Mouse (Mus musculus): ENCODE results near the gene Fbxo7.
"Not testable (repeated sequence)": the region's sequence is repeated elsewhere in the genome, so short reads cannot be mapped to it uniquely, and the experiment has no call there.

Gene Fbxo7

DNA sequence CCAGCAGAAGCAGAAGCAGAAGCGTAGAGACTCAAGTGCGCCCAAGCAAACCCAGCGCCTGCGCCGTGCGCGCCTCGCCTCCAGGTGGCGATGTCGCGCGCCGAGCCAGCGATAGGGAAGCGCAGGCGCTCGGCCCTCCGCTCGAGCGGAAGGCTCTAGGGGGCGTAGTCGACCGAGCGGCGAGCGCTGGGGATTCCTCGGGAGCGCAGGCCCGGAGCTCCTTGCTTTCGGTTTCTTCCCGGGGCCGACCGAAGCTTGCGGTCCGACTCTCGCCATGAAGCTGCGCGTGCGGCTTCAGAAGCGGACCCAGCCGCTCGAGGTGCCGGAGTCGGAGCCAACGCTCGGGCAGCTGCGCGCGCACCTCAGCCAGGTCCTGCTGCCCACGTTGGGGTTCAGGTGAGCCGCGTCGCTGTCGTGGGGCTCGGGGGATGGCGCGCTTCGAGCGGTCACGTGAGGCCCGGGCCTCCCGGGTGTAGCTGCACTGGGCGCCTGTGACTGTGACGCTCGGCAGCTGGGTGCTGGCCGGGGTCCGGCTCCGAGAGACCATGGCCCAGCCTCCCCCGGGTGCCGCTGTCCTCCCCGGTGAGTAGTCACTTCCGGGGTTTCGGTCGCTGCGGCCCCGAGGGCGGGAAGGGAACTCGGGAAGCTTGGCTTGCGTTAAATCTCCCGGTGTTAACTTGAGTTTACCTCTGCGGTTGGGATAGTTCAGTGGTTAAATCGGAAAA is at the start of gene Fbxo7:
Fbxo7 (plus strand) TSS at position 224 of the 725 bp plus-strand sequence.
- in situ Hi-C loops (cut with MseI, MboI): no loop called here

- in situ Hi-C loops (cut with MseI, MboI): loop anchor here (10.0 to 25.0 kb wide), 2 partner anchors 489 to 492 kb away; no protein-coding TSS in a partner anchor
Observed at GRCm38 (mm10) chr10:85972915-85973314, 48.9 kb upstream of the Fbxo7 start.

GRCm38 (mm10) chr10:85989412-85990115 is 32.2 kb upstream of the Fbxo7 start:
- in situ Hi-C loops (cut with MseI, MboI): no loop called here

DNA sequence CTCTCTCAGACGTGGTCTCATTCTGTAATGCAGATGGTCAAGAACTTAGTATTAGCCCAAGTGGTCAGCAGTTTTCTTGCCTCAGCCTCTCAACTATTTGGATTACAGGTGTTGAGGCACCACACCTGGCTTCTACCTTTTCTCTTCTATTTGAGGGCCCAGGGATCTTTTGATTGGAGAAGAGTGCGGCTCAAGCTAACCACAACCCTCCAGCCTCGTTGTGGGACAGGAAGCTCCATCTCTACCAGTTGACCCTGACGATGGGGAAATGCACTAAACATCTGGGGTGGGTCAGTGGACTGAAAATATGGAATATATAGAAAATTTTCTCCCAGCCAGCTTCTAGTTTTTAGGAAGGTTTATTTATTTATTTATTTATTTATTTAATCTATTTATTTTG is 29.4 kb upstream of the Fbxo7 start:
- in situ Hi-C loops (cut with MseI, MboI): no loop called here

DNA sequence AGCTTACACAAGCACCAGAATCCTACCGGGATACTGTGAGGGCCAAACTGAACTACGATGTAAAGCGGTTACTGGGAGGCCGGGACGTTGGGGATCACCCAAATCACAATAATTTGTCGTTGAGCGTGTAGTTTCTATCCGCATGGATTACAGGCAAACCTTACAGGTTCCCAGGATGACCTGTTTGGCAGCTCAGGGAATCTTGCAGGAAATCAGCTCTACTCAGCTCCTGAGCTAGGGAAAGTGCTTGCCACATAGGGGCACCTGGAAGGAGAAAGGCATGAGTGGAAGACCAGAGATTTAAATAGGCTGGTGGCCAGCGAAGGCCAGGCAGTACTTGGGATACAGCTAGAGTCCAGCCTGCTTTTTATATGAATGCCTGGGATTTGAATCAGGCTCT is 27.9 kb upstream of the Fbxo7 start:
- in situ Hi-C loops (cut with MseI, MboI): no loop called here

GRCm38 (mm10) chr10:85994543-85995104 is 27.1 kb upstream of the Fbxo7 start:
- in situ Hi-C loops (cut with MseI, MboI): no loop called here

DNA sequence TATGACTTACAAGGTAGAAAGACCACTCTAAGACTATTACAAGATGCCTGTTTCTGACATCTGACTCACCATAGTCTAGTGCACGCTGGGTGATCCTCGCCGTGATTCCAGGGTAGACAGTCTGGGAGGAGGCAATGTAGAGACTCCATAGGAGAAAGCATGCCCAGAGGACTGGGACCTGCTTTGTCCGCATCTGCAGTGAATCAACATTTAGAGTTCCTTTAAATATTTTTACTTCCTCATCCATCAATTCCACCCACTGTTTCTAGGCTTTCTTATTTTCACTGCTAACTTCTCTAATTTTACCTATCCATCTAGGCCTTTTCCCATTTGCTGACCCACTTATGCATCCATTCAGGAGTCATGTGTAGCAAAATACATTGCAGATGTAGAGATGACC is 21.3 kb upstream of the Fbxo7 start:
- in situ Hi-C loops (cut with MseI, MboI): no loop called here

GRCm38 (mm10) chr10:86006455-86006854 is 15.3 kb upstream of the Fbxo7 start:
- in situ Hi-C loops (cut with MseI, MboI): no loop called here

DNA sequence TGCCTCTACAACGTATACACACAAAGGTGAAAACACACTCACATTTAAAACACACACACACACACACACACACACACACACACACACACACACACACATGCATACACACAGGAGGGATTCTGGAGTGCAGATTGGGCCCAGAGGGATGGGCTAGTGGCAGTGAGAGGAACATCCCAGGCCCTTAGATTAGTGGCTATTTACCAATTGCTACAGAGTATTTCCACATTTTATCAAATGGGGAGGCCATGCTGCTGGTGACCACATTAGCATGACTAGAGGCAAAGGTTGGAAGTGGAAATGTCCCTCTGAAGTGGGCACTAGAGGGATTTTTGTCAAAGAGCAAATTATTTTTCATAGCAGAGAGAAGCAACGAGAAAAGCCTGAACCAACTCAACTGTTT is 12.1 kb upstream of the Fbxo7 start:
- in situ Hi-C loops (cut with MseI, MboI): no loop called here

DNA sequence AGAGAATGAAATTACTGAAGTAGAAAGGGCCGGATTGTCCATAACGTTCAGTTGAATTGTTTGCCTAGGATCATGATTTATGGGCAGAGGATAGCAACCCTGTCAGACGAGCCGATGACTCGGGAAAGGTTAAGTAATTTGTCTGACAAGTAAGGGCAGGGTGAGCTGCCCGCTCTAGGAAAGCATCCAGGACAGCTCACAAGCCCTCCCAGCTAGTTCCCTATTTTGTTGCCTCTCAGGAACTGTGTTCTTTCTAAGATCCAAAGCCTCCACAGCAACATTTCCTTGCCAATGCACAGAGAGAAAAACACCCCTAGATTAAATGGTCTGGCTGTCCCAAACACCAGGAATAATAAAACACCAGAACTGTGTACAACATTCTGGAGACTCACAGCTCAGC is 11.1 kb upstream of the Fbxo7 start:
- in situ Hi-C loops (cut with MseI, MboI): no loop called here

- in situ Hi-C loops (cut with MseI, MboI): no loop called here
Observed at GRCm38 (mm10) chr10:86011172-86011571, 10.6 kb upstream of the Fbxo7 start.

DNA sequence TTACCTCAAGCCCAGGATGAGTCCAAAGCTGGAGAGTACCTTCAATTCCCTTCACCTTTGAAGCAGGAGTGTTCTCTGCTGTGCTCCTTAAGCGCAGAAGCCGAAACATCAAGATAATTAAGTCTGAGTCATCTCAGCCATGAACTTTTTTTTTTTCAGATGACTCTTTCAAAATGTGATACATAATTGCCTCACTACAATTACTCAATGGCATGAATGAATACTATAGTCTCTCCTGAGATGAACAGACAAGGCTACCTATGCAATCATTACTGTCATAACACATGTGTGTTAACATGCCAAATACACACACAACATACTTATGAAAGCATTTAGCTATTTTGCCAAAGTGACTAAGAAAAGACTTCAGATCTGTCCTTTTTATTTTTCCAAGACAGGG is 10.0 kb upstream of the Fbxo7 start, which contains the start of gene Bpifc:
Bpifc (minus strand) TSS at position 115 of the 400 bp plus-strand sequence.
- in situ Hi-C loops (cut with MseI, MboI): no loop called here

DNA sequence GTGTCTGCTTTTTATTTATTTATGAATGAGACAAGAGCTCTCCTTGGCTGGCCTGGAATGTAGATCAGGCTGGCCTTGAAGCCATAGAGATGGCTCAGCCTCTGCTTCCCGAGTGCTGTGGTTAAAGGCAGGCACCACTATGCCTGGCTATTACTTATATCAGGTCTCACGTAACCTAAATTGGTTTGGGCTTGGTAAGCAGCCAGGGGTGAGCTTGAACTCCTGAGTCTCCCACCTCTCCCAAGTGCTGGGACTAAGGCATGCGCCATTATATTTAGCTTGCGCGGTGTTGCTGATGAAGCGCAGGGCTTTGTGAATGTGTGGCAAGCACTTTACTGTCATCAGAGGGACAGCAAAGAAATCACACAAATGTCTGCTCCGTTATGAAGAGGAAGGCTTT is 4.0 kb upstream of the Fbxo7 start:
- in situ Hi-C loops (cut with MseI, MboI): no loop called here

GRCm38 (mm10) chr10:86018813-86019212 is 3.0 kb upstream of the Fbxo7 start:
- in situ Hi-C loops (cut with MseI, MboI): no loop called here

- in situ Hi-C loops (cut with MseI, MboI): no loop called here
Observed at GRCm38 (mm10) chr10:86021408-86021748, 394 bp upstream of the Fbxo7 start.

DNA sequence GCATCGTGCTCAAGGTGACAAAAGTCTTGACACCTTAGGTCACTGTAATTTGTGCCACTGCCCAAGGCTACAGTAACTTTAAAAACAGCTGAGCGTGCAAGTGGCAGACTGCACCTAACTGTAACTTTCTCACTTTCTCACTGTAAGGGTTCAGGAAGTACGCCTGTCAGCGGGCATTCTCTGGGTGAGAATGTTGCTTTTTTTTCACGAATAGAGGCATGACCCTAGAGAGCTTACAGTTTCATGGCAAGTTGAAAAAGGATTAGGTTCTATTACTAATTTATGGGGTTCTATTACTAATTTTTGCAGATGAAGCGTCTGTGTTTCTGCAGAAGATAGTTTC is 673 bp downstream of the Fbxo7 start:
- in situ Hi-C loops (cut with MseI, MboI): no loop called here

- in situ Hi-C loops (cut with MseI, MboI): no loop called here
Observed at GRCm38 (mm10) chr10:86023149-86023548, 1.4 kb downstream of the Fbxo7 start.

GRCm38 (mm10) chr10:86025906-86026305 is 4.1 kb downstream of the Fbxo7 start:
- in situ Hi-C loops (cut with MseI, MboI): no loop called here

GRCm38 (mm10) chr10:86026354-86026753 is 4.6 kb downstream of the Fbxo7 start:
- in situ Hi-C loops (cut with MseI, MboI): no loop called here

- in situ Hi-C loops (cut with MseI, MboI): not testable (repeated sequence)
Observed at GRCm38 (mm10) chr10:86026807-86027206, 5.0 kb downstream of the Fbxo7 start.

DNA sequence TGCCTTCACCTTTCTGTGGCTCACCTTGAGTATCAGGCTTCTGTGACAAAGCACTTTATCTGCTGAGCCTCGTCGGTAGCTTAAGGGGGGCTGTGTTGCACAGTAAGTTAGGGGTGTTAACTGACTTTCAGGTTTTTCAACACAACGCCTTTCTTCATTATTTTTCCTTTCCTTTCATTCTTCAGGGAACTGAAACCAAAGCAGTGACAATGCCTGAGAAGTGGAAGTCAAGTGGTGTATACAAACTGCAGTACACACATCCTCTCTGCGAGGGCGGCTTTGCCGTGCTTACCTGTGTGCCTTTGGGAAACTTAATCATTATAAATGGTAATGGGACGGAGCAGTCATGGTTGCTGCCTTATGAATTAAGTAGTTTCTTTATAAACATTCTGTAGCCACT is 9.0 kb downstream of the Fbxo7 start:
- in situ Hi-C loops (cut with MseI, MboI): no loop called here

- in situ Hi-C loops (cut with MseI, MboI): no loop called here
Observed at GRCm38 (mm10) chr10:86032517-86032916, 10.7 kb downstream of the Fbxo7 start.
